Mouse (Mus musculus) hindbrain, embryonic 10.5 days (tissue): ENCODE results near the gene Trex1. TPM values are rescaled to one million over a fixed set of nuclear protein-coding genes. Genes with fewer than 3 reads are reported as not detected.
A peak's percentile ranks its signal among the peaks of the same experiment; 100 is the strongest.

Experiments used
- DNase-seq: peaks from one replicate; pipeline ENCODE4 v3.0.0-alpha.2; 2017; ENCODE audit warnings: low spot score
- H3K27ac ChIP-seq: fragments of 300-500 bp; sonication (generic); 2 replicates; pipeline ENCODE4 v1.5.1; 2016; ENCODE audit warnings: mild to moderate bottlenecking, moderate library complexity
- H3K27me3 ChIP-seq: fragments of 300-500 bp; sonication (generic); 2 replicates; pipeline ENCODE4 v1.6.1; 2016; ENCODE audit warnings: mild to moderate bottlenecking; ENCODE audit not compliant: poor library complexity, insufficient read depth, severe bottlenecking
- H3K36me3 ChIP-seq: fragments of 300-500 bp; sonication (generic); 2 replicates; pipeline ENCODE4 v1.6.1; 2016; ENCODE audit warnings: mild to moderate bottlenecking, moderate library complexity
- H3K4me1 ChIP-seq: fragments of 300-500 bp; sonication (generic); replicated peaks from 2 replicates; pipeline ENCODE4 v1.6.1; 2016; ENCODE audit warnings: mild to moderate bottlenecking
- H3K4me3 ChIP-seq: fragments of 300-500 bp; sonication (generic); 2 replicates; pipeline ENCODE4 v1.5.1; 2016; ENCODE audit warnings: mild to moderate bottlenecking, moderate library complexity
- H3K9me3 ChIP-seq: fragments of 300-500 bp; sonication (generic); 2 replicates; pipeline ENCODE4 v1.6.1; 2016; ENCODE audit warnings: mild to moderate bottlenecking, moderate library complexity
- WGBS: fragments of 180-500 bp; shearing (Covaris S2); methylation state at CpG from one replicate; pipeline ENCODE4 v1.1.7; 2016; 5-methylcytosine and 5-hydroxymethylcytosine counted together
- polyA plus RNA-seq: library from polyadenylated mRNA; unstranded; fragments of >200 nt; fragmentation: Nextera tagmentation; extraction: Ambion mirVana; gene quantifications from 2 replicates; pipeline ENCODE4 v1.2.1, GENCODE M21; 2016

Gene Trex1
- polyA plus RNA-seq, 1 experiment from 2014 or later, result 11.3 TPM

DNA sequence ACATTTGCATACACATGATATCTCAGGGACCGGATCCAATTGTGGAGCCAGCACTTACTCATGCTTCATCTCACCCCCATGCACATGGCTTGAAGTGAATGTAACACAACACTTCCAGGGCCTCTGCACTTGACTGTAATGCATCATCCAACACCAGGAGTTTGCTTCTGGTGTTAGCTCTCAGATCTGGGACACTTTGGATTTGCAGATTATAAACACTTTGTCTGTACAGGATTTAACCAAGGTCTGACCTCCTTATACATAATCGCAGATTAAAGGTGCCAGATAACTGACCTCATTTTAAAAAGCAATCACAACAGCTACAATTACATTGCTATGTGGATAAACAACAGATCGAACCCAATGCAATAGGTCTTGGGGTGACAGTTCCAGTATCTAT lies 21.0 kb upstream of the Trex1 start:
- Histone ChIP-seq H3K4me1 (peaks cover 28% of the 10 kb centered on the region), H3K27ac (no peak overlapping the region), H3K27me3 (no peaks in the 10 kb centered on the region), H3K4me3 (peak overlapping the region; percentile 92), H3K36me3 (peaks cover 28% of the 10 kb centered on the region), H3K9me3 (no peaks in the 10 kb centered on the region)
- WGBS, result 95% methylated on average over 3 of the region's 3 CpGs
- no peak for DNase-seq

DNA sequence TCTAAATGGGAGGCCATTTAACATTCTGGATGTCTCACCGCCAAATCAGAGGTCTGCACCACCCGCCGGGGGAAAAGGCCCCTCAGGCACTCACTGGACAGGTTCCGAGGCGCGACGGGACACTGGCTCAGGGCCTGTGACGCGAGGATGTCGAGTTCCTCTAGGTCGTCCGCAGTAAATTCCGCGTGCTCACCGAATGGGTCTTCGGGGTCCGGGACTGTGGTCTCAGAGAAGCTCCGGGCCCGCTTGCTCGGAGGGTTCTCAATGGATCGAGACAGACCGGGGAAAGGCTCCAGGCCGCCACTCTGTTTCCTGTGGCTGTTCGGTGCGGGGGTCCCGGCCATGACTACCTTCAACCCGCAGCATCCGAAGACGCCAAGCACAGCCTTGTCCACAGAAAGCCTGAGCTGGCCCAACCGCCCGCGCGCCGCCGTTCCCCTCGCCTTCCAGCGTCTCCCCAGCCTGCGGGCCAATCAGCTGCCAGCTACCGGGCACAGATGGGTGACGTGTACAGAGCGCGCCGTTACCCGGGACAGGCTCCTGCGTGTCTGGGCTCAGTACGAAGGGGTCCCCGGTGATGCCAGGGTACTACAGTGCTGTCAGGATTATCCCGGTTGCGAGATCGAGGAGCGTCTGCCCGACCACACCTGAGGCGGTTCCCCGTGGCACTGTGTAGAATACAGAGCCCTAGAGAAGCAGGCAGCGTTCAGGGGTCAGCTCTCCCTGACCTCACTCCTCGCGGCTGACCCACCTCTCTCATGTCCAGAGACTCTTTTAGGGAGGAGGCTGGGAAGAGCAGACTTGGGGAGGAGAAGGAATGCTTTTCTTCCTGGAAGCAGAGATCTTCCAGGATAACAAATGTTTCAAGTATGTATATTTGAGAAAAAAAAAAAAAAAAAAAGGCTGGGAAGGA lies 14.4 kb upstream of the Trex1 start, which contains the start of gene Atrip:
Gene Atrip, minus strand, starts transcription at position 464 of the 913 bp plus-strand sequence.
- no peaks in the 10 kb centered on the region for H3K27me3 ChIP-seq
- under 1% methylated on average over 57 of the region's 57 CpGs for whole genome bisulfite sequencing
- H3K9me3 ChIP-seq, result no peaks in the 10 kb centered on the region
- H3K27ac ChIP-seq, result peak within 1 kb of the TSS; percentile 89
- peaks cover 21% of the 10 kb centered on the region for H3K4me1 ChIP-seq
- peak within 1 kb of the TSS; percentile 80 for H3K4me3 ChIP-seq
- peaks cover 36% of the 10 kb centered on the region for H3K36me3 ChIP-seq
- DNase-seq, result peak; percentile 92

DNA sequence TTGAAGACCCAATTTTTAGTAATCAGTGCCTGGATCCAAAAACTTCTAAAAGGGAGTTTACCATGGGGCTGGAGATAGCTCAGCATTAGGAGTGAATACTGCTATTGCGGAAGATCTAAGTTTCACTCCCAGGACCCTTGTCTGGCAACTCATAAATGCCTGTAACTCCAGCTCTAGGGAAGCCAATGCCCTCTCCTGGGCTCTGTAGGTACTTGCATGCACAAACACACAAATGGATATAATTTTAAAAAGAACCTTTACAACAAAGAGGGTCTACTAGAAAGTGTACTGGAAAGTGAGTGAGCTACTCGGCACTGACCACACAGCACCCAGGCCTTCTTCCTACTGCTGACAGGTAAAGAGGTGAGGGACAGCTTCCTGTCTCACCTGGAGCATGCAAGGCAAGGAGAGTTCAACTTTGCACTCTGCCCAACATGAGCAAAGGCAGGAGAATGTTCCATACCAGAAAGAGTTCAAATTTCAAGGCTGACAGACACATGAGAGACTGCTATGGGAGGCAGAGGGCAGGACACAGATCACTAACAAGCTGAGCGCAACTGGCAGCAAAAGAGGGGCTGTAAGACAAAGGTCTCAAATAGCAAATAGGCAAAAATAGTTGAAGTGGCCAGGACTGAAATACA lies 8.7 kb upstream of the Trex1 start:
- no peak for DNase-seq
- Histone ChIP-seq H3K36me3 (peaks cover 86% of the 10 kb centered on the region), H3K27ac (no peak overlapping the region), H3K4me3 (no peak overlapping the region), H3K9me3 (no peaks in the 10 kb centered on the region), H3K4me1 (peaks cover 10% of the 10 kb centered on the region), H3K27me3 (no peaks in the 10 kb centered on the region)
- WGBS, result 96% methylated on average over 3 of the region's 3 CpGs

DNA sequence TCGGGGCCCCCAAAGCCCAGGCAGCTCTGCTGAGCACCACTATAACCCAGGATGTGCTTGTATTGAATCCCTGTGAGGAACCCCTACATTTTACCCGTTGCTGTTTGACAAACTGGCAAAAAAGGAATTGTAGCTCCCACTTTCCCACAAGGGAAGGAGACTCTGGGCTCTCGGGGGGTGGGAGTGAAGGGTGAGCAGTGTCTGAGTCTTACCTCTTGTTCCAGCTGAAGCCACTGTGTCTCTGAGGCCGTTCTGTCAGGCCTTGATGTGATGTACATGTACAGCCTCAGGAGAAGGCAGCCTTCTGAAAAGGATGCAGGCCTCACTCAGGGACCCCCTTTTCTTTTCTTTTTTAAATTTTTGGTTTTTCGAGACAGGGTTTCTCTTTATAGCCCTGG lies 1.4 kb upstream of the Trex1 start:
- WGBS, result 91% methylated on average over 5 of the region's 5 CpGs

DNA sequence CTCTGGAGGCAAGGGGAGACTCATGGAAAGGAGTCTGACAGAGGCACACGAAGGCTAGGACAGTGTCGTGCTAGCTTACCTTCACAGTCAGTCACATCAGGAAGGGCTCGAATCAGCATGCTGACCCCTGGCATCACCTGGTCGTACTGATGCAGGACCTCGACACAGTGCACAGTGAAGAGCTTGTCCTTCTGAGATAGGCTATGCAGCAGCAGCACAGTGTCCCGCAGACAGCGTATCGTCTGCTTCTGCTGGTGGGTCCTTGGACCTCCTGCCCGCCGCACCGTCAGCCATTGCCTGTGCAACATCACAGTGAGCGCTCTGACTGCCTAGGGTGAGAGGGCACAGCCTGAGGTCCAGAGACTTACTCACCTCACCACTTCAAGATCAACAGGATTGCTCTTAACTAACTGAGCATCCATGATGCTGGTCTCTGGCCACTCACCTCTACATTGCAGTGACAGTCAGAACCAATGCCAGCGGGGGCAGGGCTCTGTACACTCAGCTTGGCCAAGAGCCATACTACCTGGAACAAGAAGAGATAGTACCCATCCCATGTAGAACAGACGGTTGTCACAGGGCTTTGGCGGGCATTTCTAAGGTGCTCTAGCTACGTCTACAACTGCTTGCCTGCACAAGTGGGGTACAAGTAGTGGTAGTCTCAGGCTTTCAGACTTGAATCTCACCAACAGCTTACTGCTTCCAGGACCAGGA lies 807 bp upstream of the Trex1 start:
- Histone ChIP-seq H3K9me3 (no peaks in the 10 kb centered on the region), H3K4me1 (peaks cover 19% of the 10 kb centered on the region), H3K27ac (peak overlapping the region; percentile 87; the same call in 1 of the 2 replicates), H3K4me3 (no peak overlapping the region), H3K27me3 (no peaks in the 10 kb centered on the region), H3K36me3 (peaks cover 92% of the 10 kb centered on the region)
- no peak for DNase-seq
- 90% methylated on average over 16 of the region's 16 CpGs for WGBS

More for the DNA sequence above, 1.4 kb upstream of the Trex1 start:
- Histone ChIP-seq H3K36me3 (peaks cover 97% of the 10 kb centered on the region), H3K4me3 (no peak overlapping the region), H3K27me3 (no peaks in the 10 kb centered on the region), H3K4me1 (peaks cover 16% of the 10 kb centered on the region), H3K27ac (no peak overlapping the region), H3K9me3 (no peaks in the 10 kb centered on the region)
- DNase-seq, result no peak

DNA sequence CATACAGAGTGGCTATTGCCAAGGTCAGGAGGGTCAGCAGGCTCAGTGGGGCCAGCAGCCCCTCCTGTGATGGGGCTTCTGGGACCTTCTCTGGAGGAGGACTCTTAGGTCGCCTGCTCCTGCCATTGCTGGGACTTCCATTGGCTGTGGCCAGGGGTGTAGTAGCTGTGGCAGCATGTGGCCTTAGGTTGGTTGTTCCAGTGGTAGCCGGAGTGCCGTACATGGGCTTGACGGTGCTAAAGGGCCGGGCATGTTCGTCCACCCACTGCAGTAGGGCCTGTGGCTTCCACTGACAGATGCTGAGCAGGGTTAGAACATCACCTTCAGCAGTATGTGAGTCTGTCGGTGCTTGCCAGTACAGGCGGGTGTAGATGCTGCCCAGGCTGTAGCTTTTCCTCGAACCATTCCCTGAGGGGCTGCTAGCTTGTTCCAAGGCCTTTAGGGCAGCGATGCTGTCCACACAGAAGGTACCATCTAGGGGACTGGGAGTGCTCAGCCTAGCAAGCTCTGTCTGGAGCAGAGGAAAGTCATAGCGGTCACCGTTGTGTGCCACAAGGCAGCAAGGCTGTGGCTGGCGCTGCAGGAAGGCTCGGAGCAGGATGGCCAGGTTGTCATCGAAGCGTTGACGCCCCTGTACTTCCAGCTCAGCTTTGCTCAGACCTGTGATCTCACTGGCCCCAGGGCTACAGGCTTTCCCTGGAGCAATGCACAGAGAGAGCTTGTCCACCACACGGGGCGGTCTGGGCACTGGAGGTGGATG lies 1.3 kb downstream of the Trex1 start:
- no peaks in the 10 kb centered on the region for H3K27me3 ChIP-seq
- H3K4me1 ChIP-seq, result peaks cover 30% of the 10 kb centered on the region
- no peaks in the 10 kb centered on the region for H3K9me3 ChIP-seq
- no peak overlapping the region; the same call in 1 of the 2 replicates for H3K27ac ChIP-seq
- DNase-seq, result no peak
- H3K36me3 ChIP-seq, result peaks cover 70% of the 10 kb centered on the region
- 92% methylated on average over 19 of the region's 19 CpGs for WGBS
- no peak overlapping the region for H3K4me3 ChIP-seq

DNA sequence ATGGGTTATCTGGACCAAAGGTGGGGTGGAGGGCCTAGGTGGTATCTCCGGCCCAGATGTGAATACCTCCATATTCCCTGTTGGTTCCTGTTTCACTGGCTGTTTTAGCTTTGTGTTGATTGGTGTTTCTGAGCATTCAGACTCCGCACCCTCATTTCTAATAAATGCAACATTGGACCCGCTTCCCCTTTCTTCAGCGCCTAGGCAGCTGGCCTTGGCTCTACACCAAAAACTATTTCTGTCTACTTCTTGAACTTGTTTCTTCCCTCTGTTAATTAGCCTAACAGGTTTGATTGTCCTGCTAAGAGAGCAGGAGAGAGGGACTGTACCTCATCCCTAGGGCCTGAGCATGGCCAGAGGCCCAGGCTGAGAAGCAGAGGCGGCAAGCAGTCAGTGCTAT lies 2.0 kb downstream of the Trex1 start:
- H3K4me3 ChIP-seq, result no peak overlapping the region

DNA sequence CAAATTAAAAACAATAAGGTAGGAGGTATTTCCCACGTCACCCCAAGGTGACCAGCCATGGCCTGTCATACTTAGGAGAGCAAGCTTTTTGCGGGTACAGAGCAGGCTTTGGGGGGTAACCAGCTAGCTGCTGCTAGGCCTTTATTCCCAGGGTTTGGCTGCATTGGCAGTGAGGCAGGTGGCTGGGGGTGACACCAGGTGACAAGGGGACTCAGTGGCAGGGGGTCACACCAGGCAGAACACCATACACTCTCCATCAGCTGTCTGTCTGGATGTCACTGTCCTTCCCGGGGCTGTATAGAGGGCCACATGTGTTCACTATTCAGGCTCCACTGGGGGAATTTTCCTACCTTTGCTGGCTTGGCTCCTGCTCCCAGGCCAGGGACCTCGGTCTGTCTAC lies 2.6 kb downstream of the Trex1 start:
- peaks cover 58% of the 10 kb centered on the region for H3K36me3 ChIP-seq
- H3K27ac ChIP-seq, result no peak overlapping the region
- H3K4me3 ChIP-seq, result no peak overlapping the region
- no peaks in the 10 kb centered on the region for H3K9me3 ChIP-seq
- no peaks in the 10 kb centered on the region for H3K27me3 ChIP-seq
- WGBS, result 91% methylated on average over 4 of the region's 4 CpGs
- H3K4me1 ChIP-seq, result peaks cover 33% of the 10 kb centered on the region
- no peak for DNase-seq

More for the DNA sequence above, 2.0 kb downstream of the Trex1 start:
- 95% methylated on average over 5 of the region's 5 CpGs for WGBS
- Histone ChIP-seq H3K27me3 (no peaks in the 10 kb centered on the region), H3K36me3 (peaks cover 64% of the 10 kb centered on the region), H3K9me3 (no peaks in the 10 kb centered on the region), H3K27ac (no peak overlapping the region), H3K4me1 (peaks cover 33% of the 10 kb centered on the region)
- DNase-seq, result no peak

DNA sequence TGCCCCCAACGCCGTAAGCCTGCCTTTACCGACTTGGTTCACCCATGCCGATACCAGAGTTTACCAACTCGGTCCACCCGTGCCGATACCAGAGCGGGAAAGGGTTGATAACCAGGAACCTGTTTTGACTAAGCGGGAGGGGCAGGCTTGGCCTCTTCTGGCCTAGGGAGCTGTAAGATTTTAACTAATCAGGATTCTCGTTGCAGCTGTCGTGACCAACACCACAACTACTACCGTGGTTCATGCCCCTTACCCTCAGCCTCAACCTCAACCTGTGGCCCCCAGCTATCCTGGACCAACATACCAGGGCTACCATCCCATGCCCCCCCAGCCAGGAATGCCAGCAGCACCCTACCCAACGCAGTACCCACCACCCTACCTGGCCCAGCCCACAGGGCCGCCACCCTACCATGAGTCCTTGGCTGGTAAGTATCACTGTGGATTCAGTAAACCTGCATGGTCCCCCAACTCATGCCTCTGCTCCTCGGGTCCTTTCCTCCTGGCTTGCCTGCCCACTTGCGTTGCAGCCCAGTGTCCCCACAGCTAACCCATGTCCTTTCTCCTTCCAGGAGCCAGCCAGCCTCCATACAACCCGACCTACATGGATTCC lies 3.3 kb downstream of the Trex1 start:
- peaks cover 58% of the 10 kb centered on the region for H3K36me3 ChIP-seq
- 93% methylated on average over 17 of the region's 17 CpGs for WGBS

DNA sequence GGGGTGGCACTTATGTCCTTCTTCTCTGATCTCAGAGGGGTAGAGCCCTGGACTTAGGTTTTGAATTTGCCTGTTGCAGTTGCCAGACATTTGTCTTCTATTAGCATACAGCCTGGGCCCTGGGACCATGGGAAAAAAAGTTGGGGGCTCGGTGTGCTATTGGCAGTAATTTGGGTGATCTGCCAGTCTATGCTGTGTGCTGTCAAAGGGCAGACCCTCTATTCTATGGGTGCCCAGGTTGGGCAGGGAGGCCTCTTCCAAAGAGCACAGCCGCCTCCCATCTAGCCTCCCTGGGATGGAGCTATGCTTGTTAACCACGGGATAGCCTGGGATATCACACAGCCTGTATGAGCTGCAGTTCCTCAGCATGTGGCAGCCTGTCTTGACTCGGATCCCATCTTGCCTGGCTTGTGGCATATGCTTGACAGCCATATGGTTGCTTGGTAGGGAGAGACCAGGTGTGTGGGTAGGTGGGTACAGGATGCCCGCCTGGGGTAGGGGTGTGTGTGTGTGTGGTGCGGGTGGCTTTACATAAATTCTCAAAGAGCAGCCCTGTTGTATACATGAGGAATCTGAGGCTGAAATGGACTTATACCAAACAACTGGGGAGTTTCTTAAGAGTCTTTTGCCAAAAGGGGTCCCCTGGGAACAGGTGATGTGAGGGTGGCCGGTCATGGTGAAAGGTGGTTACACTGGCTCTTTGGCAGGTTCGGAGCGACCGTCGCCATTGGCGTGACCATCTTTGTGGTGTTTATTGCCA lies 4.1 kb downstream of the Trex1 start:
- Histone ChIP-seq H3K9me3 (no peaks in the 10 kb centered on the region), H3K4me3 (peak overlapping the region; percentile 30), H3K27ac (peak overlapping the region; percentile 81), H3K4me1 (peaks cover 33% of the 10 kb centered on the region), H3K36me3 (peaks cover 50% of the 10 kb centered on the region), H3K27me3 (no peaks in the 10 kb centered on the region)
- no peak for DNase-seq
- WGBS, result 90% methylated on average over 12 of the region's 12 CpGs

More for the DNA sequence above, 3.3 kb downstream of the Trex1 start:
- H3K4me1 ChIP-seq, result peaks cover 33% of the 10 kb centered on the region
- no peak for DNase-seq
- no peaks in the 10 kb centered on the region for H3K9me3 ChIP-seq
- H3K27me3 ChIP-seq, result no peaks in the 10 kb centered on the region
- no peak overlapping the region for H3K4me3 ChIP-seq
- no peak overlapping the region for H3K27ac ChIP-seq

DNA sequence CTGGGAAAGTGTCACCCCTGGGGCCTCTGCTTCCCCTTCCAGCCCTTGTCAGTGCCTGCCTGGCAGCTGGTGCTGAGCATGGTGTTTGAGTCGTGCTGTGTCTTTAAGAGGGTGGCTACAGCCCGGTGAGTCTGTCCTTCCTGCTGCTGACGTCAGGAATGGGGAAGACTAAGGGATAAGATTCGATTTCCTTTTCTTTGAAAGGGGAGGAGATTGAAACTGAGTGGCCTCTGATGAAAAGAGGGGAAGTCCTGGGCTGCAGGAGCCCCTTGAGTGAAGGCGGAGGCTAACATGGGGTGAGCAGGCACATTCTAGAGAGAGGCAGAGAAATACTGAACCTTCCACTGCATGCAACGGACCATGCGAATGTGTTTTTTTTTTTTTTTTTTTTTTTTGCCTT lies 4.8 kb downstream of the Trex1 start:
- peaks cover 43% of the 10 kb centered on the region for H3K36me3 ChIP-seq
- H3K9me3 ChIP-seq, result no peaks in the 10 kb centered on the region
- peak overlapping the region; percentile 81 for H3K27ac ChIP-seq
- peaks cover 30% of the 10 kb centered on the region for H3K4me1 ChIP-seq
- peak; percentile 44 for DNase-seq
- H3K4me3 ChIP-seq, result peak overlapping the region; percentile 30
- no peaks in the 10 kb centered on the region for H3K27me3 ChIP-seq
- 13% methylated on average over 7 of the region's 7 CpGs for WGBS
